Mouse (Mus musculus): Measurements from ENCODE around the gene St7. TPM values are rescaled to one million over a fixed set of nuclear protein-coding genes. Genes with fewer than 3 reads are reported as not detected.

The St7 gene
- polyA plus RNA-seq, 1 experiment = 23.8 TPM

DNA sequence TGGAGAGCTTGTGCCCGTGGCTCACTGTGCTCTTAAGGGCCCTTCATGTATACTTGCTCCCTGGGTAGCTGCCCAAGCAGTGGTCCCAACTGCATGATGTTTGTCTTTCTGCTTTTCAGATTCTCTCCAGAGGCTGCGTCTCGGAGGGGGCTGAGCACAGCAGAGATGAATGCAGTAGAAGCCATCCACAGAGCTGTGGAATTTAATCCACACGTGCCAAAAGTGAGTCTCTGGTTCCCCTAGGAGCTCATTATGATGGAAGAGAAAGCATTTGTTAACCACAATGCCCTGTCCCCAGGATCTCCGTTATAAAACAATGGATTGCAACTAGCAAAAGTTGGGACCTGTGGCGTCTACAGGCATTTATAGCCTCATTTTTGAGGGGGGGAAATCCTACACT, 213.6 kb downstream of the St7 start:
- 61% methylated on average over 6 of the region's 6 CpGs for WGBS

DNA sequence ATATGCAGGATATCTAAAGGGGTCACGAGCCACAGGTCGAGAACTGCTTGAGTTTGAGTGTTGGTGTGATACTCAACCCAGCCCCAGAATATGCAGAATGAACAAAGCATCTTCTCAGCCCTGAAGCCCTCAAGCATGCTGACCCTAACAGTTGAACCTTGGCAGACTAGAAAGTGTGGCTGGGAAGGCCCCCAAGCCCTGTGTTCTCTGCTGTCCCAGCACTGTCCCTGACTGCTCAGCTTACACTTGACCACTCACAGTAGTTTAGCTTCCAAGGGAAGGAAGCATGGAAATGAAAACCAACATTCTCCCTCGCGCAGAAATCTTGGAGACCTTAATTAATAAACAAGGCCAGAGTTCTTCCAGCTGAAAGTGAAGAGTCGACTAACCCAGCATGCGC, 219.6 kb downstream of the St7 start:
- DNase-seq = no peak

More for the DNA sequence above, 213.6 kb downstream of the St7 start:
- no peak overlapping the region for H3K4me3 ChIP-seq (replicated peaks; ENCODE audit: insufficient read depth, low read depth, low read length)
- H3K27ac ChIP-seq (ENCODE audit: insufficient read depth, low read length) = no peak overlapping the region
- no peaks in the 10 kb centered on the region for H3K27me3 ChIP-seq (ENCODE audit: control insufficient read depth, insufficient read depth, low read length)
- TF ChIP-seq POLR2A (IDR thresholded peaks at IDR 0.05; ENCODE audit: borderline replicate concordance, insufficient read depth, low read length) = no peak
- TF ChIP-seq CTCF (IDR thresholded peaks at IDR 0.05; ENCODE audit: borderline replicate concordance, insufficient read depth, low read depth, low read length) = no peak
- peaks cover 3% of the 10 kb centered on the region; the same call in 1 of the 2 replicates for H3K4me1 ChIP-seq (ENCODE audit: control insufficient read depth, insufficient read depth, low read length)
- DNase-seq = no peak

DNA sequence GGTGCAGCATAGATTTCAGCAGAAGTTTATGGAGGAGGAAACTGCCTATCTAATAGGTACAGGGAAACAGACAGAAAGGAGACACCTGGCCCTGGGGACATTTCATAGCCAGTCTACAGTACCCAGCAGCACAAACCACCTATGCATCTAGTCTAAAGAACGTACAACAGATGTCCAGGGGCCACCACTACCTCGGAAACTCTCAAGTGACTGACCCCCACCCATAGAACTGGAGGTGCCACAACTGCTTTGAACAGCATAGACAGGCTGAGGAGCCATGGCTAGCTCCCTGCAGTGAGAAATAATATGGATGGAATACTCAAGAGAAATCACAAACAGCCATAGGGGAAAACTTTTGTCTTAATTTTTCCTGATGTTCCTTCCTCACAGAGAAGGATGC, 220.1 kb downstream of the St7 start:
- no peak overlapping the region for H3K4me3 ChIP-seq (replicated peaks; ENCODE audit: insufficient read depth, low read depth, low read length)
- no peak for DNase-seq
- no peak overlapping the region for H3K27ac ChIP-seq (ENCODE audit: insufficient read depth, low read length)
- no peaks in the 10 kb centered on the region for H3K4me1 ChIP-seq (ENCODE audit: control insufficient read depth, insufficient read depth, low read length)
- no peaks in the 10 kb centered on the region for H3K27me3 ChIP-seq (ENCODE audit: control insufficient read depth, insufficient read depth, low read length)
- 68% methylated on average over 2 of the region's 2 CpGs for WGBS
- TF ChIP-seq CTCF (IDR thresholded peaks at IDR 0.05; ENCODE audit: borderline replicate concordance, insufficient read depth, low read depth, low read length) (no peak), POLR2A (IDR thresholded peaks at IDR 0.05; ENCODE audit: borderline replicate concordance, insufficient read depth, low read length) (no peak)

More for the DNA sequence above, 219.6 kb downstream of the St7 start:
- TF ChIP-seq POLR2A (IDR thresholded peaks at IDR 0.05; ENCODE audit: borderline replicate concordance, insufficient read depth, low read length) (no peak), CTCF (IDR thresholded peaks at IDR 0.05; ENCODE audit: borderline replicate concordance, insufficient read depth, low read depth, low read length) (no peak)
- Histone ChIP-seq H3K4me1 (ENCODE audit: control insufficient read depth, insufficient read depth, low read length) (no peaks in the 10 kb centered on the region), H3K27me3 (ENCODE audit: control insufficient read depth, insufficient read depth, low read length) (no peaks in the 10 kb centered on the region), H3K4me3 (replicated peaks; ENCODE audit: insufficient read depth, low read depth, low read length) (no peak overlapping the region), H3K27ac (ENCODE audit: insufficient read depth, low read length) (no peak overlapping the region)
- WGBS = 68% methylated on average over 6 of the region's 6 CpGs

DNA sequence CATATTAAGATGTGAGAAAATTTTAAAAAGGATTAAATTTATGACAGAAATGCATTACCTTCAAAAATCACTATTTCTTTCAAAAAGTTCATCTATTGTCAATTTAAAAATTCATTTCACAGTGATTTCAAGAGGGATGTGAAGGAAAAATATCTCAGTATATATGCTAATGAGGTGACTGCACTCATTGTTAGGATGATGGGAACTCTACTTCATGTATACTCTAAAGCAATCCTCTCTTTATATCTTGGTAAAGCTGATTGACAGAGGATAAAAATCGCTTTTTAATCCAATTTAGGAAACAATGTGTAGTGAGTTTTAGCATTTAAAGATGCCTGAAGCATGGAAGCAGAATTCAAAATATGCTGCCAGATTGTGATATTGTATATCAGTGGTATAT, 220.6 kb downstream of the St7 start:
- no peaks in the 10 kb centered on the region for H3K27me3 ChIP-seq (ENCODE audit: control insufficient read depth, insufficient read depth, low read length)
- no peak for DNase-seq
- no peak overlapping the region for H3K27ac ChIP-seq (ENCODE audit: insufficient read depth, low read length)
- 58% methylated on average over 1 of the region's 1 CpGs for WGBS
- H3K4me3 ChIP-seq (replicated peaks; ENCODE audit: insufficient read depth, low read depth, low read length) = no peak overlapping the region
- H3K4me1 ChIP-seq (ENCODE audit: control insufficient read depth, insufficient read depth, low read length) = no peaks in the 10 kb centered on the region
- TF ChIP-seq CTCF (IDR thresholded peaks at IDR 0.05; ENCODE audit: borderline replicate concordance, insufficient read depth, low read depth, low read length) (no peak), POLR2A (IDR thresholded peaks at IDR 0.05; ENCODE audit: borderline replicate concordance, insufficient read depth, low read length) (no peak)

DNA sequence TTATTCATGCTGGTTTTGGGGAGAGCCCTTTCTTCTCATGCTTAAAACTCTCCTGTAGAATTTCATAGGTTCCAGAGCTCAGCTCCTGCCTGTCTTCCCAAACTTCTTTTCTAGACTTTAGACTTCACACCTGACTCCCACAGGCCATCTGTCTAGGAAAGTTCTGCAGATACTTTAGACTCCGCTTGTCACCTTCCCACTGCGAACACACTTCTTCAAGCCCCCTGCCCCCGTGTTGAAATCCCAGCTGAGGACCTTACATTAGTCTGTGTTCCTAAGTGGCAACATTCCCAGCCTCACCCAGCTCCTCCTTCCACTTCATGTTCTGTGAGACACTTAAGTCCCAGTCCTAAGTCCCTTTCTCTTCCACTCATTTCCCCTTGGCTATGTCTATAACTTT, 221.6 kb downstream of the St7 start:
- Histone ChIP-seq H3K4me1 (ENCODE audit: control insufficient read depth, insufficient read depth, low read length) (no peaks in the 10 kb centered on the region), H3K27ac (ENCODE audit: insufficient read depth, low read length) (no peak overlapping the region), H3K4me3 (replicated peaks; ENCODE audit: insufficient read depth, low read depth, low read length) (no peak overlapping the region), H3K27me3 (ENCODE audit: control insufficient read depth, insufficient read depth, low read length) (no peaks in the 10 kb centered on the region)
- no peak for TF ChIP-seq POLR2A (IDR thresholded peaks at IDR 0.05; ENCODE audit: borderline replicate concordance, insufficient read depth, low read length)
- no peak for TF ChIP-seq CTCF (IDR thresholded peaks at IDR 0.05; ENCODE audit: borderline replicate concordance, insufficient read depth, low read depth, low read length)
- DNase-seq = no peak
- WGBS = 92% methylated on average over 3 of the region's 3 CpGs

DNA sequence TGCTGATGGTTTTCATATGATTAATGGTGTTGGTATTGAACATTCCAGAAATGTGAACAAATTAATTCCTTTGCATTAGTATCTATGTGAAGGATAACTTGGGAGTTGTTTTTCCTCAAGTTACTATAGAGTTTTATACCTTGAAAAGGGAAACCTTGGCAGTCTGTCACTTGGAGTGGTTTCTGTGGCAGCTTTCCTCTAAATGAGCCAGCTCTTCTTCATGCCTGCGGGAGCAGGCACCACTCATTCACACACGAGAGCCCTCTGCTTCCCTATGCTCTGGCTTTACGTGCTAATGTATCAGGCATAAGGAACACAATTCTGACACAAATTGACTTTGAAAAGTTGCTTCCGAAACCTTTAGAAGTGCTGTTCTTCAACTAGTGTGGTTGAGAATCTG, 224.5 kb downstream of the St7 start:
- no peak overlapping the region for H3K27ac ChIP-seq (ENCODE audit: insufficient read depth, low read length)
- TF ChIP-seq POLR2A (IDR thresholded peaks at IDR 0.05; ENCODE audit: borderline replicate concordance, insufficient read depth, low read length) = no peak
- no peak for TF ChIP-seq CTCF (IDR thresholded peaks at IDR 0.05; ENCODE audit: borderline replicate concordance, insufficient read depth, low read depth, low read length)
- H3K27me3 ChIP-seq (ENCODE audit: control insufficient read depth, insufficient read depth, low read length) = no peaks in the 10 kb centered on the region
- no peaks in the 10 kb centered on the region for H3K4me1 ChIP-seq (ENCODE audit: control insufficient read depth, insufficient read depth, low read length)
- no peak for DNase-seq
- H3K4me3 ChIP-seq (replicated peaks; ENCODE audit: insufficient read depth, low read depth, low read length) = no peak overlapping the region
- WGBS = 33% methylated on average over 4 of the region's 4 CpGs

DNA sequence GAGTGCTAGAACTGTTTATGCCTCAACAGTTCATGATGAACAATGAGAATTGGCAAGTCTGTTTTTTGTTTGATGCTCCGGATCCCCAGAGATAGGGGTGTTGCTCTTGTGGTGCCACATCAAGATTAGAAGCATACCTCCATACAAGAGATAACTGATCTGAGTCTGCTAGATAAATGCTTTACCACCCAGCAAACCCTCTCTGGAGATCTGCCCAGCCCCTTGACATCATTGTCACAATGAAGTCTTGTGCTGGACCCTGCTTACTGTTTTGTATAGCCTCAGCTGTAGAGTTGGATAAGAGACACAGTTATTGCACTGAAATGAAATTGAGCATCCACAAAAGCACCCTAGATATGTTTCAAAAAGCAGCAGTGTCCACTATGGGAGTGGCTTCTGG, 229.4 kb downstream of the St7 start:
- TF ChIP-seq POLR2A (IDR thresholded peaks at IDR 0.05; ENCODE audit: borderline replicate concordance, insufficient read depth, low read length) (no peak), CTCF (IDR thresholded peaks at IDR 0.05; ENCODE audit: borderline replicate concordance, insufficient read depth, low read depth, low read length) (no peak)
- 96% methylated on average over 1 of the region's 1 CpGs for WGBS
- Histone ChIP-seq H3K4me3 (replicated peaks; ENCODE audit: insufficient read depth, low read depth, low read length) (no peak overlapping the region), H3K27ac (ENCODE audit: insufficient read depth, low read length) (no peak overlapping the region), H3K4me1 (ENCODE audit: control insufficient read depth, insufficient read depth, low read length) (peaks cover 11% of the 10 kb centered on the region), H3K27me3 (ENCODE audit: control insufficient read depth, insufficient read depth, low read length) (no peaks in the 10 kb centered on the region)
- DNase-seq = no peak

DNA sequence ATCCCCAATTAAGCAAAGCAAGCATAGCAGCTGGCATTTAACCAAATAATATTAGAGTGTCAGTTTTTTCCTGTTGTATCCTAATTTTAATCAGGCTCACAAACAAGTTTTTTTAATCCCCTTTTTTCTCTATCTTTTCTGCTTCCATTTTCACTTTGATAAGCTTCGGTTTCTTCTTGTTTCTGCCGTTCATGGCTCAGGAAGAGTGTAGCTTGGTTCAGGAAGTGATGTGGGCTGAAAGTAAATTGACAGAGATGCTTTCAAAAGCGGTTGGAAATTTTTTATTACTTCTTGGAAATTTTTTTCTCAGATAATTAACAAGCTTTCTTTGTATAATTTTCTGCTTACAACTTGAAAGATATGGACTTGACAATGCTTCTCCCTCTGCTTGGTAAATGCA, 230.2 kb downstream of the St7 start:
- 84% methylated on average over 3 of the region's 3 CpGs for WGBS
- H3K4me3 ChIP-seq (replicated peaks; ENCODE audit: insufficient read depth, low read depth, low read length) = no peak overlapping the region
- no peak overlapping the region for H3K27ac ChIP-seq (ENCODE audit: insufficient read depth, low read length)
- no peaks in the 10 kb centered on the region for H3K27me3 ChIP-seq (ENCODE audit: control insufficient read depth, insufficient read depth, low read length)
- TF ChIP-seq POLR2A (IDR thresholded peaks at IDR 0.05; ENCODE audit: borderline replicate concordance, insufficient read depth, low read length) = no peak
- TF ChIP-seq CTCF (IDR thresholded peaks at IDR 0.05; ENCODE audit: borderline replicate concordance, insufficient read depth, low read depth, low read length) = no peak
- DNase-seq = no peak
- H3K4me1 ChIP-seq (ENCODE audit: control insufficient read depth, insufficient read depth, low read length) = peaks cover 15% of the 10 kb centered on the region
